Mouse (Mus musculus) NIH3T3 (cell line): ENCODE data around the gene Mllt3.
"Not testable (repeated sequence)": the region's sequence is repeated elsewhere in the genome, so short reads cannot be mapped to it uniquely, and the experiment has no call there.

Experiments
- DNase-seq: peaks from one replicate; pipeline ENCODE4 v3.0.0-alpha.2; 2012; ENCODE audit warnings: low read depth

Gene Mllt3

DNA sequence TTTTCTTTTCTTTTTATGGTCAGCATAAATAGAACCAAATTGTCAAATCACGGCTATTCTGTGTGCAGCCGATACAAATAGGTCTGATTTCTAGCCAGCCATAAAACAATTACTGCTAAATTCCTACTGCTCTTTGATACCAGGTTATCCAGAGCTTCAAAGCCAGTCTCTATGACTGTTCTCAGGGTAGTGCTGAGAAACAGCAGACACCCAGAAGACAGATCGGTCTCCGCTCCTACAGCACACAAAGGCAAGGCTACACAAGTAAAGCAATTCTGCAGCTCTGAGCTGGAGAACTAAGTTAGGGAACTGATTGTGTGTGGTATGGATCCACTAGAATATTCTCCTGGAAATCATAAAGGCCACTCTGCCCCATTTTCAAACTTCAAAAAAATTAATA, 20.4 kb downstream of the Mllt3 start:
- no peak for DNase-seq

DNA sequence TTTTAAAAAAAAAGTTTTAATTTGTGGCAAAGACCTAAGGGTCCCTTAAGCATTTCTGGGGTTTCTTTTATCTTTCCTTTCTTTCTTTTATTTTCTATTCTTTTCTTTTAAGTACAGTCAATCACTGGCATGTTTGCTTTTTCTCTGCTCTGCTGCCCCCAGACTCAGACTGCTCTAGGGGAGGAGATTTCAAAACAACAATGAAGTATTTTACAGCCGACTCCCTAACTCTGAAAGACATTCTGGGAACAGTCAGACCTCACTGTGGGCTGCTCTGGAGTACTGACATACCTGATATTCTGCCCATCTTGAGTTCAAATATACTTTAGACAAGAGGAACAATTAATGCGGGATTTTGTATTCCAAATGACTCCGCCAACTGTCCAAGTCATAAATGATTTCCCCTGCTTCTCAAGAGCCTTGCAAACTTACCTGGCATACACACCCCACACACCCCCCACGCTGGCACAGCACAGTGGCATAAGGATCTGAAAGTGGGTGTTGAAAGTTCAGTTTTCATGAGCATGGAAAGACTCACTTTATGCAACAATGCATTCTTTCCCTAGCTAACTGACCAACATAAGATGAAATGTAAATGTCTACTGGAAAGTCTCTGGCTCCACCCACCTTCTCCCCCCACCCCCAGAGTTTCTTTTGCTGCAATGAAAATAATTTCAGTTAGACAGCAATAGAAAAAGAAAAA, 21.1 kb downstream of the Mllt3 start:
- no peak for DNase-seq

DNA sequence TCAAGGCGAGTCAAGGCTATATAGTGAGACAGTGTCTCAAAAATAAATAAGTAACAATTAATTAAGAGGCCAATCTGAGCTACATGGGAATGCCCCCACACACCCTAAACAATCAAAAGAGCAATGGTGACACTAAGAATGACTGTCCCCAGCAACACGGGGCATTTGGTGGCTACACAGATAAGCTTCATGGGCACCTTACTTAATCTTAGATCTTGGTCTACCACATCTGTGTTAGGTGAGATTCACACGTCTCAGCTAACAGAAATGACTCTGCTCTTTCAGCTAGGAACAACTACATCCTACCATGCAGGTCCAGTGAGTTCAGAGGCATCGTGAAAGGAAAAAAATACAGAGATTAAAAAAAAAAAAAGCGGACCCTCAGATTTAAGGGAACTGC, 22.7 kb downstream of the Mllt3 start:
- DNase-seq, result no peak

DNA sequence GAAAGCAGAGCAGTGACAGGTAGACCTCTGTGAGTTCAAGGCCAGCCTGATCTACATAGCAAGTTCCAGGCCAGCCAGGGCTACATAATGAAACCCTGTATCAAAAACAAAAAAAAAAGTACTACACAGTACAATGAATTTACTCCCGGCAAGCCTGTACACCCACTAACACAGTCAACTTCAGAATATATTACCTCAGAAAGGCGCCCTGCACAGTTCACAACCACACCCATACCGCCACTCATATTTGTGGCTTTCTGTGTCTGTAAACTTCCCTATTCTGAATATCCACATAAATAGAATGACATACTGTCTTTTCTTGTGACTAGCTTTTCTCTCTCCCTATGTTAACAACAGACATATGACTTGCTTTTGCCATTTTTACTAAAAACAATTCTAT, 27.4 kb downstream of the Mllt3 start:
- no peak for DNase-seq

DNA sequence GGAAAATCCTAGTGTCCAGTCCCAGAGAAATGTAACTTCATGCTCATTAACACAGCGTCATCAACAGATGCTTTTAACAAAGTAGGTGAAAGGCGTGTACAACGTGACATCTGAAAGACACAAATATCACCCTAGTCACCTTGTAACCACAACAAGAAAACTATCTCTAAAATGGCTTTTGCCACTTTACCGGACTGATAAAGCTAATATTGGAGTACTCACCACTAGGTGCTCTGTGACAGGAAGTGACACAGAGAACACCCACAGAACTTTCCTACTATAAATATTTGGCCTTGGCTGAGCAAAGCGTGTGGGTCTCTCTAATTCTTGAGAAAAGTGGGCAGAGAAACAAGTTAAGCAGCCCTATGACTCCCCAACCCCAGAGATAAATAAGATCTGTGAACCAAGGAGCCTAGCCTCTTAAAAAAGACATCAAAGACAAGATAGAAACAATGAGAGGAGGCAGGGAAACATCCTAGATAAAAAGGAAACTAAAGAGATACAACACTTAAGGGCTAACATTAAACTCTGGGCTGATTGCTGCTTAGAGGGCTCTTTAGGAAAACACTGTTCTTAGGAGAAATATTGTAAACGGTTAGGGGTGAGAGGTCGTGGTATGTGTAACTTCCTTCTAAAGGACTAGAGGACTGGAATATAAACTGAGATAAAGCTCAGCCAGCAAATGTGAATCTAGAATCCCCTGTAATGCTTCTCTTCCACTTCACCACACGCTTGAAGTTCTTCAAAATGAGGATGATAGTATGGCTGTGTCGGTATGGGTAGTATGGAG, 29.8 kb downstream of the Mllt3 start:
- DNase-seq, result no peak

DNA sequence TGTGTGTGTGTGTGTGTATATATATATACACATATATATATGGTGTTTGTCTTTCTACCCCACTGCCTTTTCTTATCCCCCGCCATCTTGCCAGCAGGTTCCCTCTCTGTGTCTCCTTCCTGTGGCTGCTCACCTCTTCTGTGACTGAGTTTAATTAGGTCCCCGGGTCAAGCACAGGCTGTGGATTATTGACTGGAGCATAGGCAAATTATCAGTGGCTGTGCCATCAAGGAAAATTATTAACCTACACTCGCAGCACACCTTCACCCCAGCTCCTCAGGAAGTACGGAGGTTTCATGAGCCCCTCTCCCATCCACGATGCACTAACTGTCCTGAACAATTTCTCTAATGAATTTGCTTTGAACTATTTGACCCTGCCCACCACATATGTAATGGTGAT, 41.5 kb downstream of the Mllt3 start:
- DNase-seq, result no peak

DNA sequence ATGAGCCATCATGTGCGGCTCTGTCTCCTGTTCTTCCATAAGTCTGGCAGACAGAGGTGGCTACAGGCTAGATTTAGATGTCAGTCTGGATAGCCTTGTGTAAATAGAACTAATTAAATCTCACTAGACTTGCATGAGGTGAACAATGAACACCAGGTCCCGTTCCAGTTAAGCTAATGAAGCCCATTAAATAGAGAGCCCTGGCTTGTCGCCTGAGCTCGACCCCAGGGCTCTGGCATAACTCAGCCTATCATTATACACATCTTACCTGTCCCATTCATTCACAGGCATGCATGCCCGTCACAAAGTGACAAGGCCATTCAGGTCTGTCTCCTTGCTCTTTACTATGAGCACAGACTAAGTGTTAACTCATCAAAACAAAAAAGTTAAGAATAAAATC, 42.2 kb downstream of the Mllt3 start:
- no peak for DNase-seq

DNA sequence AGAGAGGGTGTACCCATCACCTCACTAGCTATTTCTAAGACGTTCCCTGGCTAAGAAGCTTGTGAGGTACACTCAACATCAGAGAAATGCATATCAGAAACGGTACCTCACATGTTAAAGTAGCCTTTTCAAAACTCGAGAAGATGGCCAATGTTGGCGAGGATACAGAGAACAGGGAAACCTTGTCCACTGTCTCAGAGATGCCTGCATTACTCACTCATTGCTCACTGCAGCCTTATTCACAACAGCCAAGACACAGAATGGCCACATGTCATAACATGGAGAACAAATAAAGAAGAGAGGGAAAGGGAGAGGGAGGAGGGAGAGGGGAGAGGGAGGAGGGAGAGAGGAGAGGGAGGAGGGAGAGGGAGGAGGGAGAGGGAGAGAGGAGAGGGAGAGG, 47.9 kb downstream of the Mllt3 start:
- DNase-seq, result peak; percentile 78

DNA sequence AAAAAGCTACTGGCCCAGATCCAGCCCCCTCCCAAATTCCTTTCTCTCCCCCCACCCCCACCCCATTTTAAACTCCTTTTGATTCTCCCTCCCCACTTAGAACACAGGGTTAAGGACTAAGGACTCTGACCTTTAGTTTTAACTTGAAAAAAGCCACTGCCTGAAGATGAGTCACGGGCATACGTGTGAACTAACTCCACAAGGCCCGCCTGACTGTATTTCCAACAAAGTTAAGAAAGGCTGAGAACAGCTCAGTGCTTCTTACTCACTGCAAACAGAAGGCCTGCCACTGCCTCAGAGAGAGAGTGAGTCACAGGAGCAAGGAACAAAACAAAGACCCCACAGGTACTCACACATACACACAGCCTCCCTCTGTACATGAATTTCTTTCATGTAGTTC, 48.6 kb downstream of the Mllt3 start:
- peak; percentile 86 for DNase-seq

DNA sequence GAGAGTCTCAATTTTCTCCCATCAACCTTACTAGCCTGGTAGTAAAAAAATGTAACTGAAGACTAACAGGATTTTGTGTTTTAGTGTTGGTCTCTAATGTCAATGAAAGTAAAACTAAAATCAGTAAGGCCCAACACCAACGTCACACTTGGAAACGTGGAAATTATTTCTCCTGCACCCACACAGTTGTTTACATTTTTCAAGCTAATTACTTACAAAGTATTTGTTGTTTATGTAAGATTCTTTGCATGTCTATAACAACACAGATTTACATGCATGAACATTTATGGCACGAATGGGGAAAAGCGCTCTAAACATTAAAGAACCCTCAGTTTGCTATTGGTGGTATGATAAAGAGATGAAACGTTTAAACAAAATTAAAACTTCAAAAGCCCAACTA, 49.1 kb downstream of the Mllt3 start:
- no peak for DNase-seq

DNA sequence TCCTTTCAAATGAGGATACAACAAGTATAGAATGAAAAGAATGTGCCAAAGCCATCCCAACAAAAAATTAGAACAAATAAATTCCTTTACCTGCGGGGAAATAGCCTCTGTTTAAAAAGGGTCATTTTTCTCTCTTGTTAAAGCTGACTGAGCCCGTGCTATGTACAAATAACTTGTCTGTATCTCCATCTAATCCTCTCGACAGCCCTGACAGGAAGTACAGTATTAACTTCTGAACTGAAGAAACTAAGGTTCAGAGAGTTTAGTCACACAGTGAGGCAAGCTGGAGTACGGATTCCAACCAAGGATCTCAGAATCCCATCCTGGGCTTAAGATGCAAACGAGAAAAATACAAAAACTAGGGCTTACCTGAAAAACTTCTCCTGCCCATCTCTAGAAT, 50.6 kb downstream of the Mllt3 start:
- no peak for DNase-seq

DNA sequence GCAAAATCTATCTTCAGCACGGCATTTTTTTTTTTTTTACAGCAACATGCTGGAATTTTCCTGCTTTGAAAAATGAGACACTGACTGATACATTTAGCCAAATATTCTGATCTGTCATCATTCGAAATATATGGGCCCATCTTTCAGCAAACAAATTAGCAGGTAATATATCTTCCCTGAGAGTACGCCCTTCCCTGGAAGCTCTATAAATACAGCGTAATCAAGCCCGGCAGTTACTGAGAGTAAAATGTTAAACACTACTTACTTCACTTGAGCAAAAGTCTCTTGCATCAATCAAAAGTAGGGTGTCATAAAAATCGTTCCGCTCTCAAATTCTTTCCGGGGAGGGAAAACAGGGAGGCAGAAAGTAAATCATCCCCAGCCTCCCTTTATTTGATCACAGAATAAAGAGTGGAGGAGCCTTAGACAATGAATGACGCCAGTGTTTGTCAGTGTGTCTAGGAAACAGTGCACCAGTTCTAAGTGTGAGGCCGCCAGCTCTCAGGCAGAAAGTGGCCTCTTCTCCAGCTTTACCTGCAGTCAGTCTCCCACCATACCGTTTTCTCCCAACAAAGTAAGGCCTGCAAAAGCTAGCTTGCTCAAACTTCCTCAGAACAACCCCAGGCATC, 55.2 kb downstream of the Mllt3 start:
- DNase-seq, result peak; percentile 39

DNA sequence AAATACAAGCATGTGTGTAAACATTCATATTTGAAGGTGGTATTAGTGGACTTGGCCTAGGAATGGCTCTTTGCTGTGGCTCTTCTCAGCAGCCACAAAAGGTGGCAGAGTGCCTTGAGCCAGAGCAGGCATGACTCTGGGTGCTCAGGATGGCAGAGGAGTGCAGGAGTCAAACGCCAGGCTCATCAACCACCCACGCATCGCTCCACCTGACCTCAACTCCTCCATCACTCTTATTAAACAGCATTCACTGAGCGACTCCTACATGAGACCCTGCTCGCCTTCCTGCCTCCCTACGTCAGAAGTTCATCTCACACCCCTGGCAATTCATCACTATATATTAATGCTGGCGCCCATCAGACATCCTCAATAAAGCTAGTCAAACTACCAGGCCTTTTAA, 67.3 kb downstream of the Mllt3 start:
- no peak for DNase-seq

DNA sequence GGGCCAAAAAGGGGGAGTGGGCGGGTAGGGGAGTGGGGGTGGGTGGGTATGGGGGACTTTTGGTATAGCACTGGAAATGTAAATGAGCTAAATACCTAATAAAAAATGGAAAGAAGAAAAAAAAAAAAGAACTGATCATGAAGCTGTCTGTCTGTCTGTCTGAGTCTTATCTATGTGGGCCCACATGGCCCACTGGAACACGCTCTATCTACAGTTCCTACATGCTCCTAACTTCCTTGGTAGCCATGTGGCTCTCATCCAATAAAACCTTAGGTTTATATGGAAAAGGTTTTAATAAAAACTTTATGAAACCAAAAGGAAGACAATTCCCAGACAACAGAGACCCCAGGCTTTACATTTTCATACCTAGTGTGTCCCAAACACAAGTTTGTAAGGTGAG, 68.3 kb downstream of the Mllt3 start:
- not testable (repeated sequence) for DNase-seq

DNA sequence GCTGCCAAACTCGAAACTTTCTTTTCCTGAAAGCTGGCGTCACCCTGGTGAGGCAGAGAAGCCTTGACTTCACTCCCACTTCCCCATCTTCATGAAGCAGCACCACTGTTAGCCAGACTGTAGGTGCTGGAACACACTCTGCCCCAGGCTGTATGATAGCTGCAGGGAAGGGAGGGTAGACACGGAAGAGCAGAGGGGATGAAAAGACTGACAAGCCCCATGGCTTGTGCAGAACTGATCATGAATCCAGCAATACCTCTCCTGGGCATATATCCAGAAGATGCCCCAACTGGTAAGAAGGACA, 69.4 kb downstream of the Mllt3 start:
- no peak for DNase-seq

DNA sequence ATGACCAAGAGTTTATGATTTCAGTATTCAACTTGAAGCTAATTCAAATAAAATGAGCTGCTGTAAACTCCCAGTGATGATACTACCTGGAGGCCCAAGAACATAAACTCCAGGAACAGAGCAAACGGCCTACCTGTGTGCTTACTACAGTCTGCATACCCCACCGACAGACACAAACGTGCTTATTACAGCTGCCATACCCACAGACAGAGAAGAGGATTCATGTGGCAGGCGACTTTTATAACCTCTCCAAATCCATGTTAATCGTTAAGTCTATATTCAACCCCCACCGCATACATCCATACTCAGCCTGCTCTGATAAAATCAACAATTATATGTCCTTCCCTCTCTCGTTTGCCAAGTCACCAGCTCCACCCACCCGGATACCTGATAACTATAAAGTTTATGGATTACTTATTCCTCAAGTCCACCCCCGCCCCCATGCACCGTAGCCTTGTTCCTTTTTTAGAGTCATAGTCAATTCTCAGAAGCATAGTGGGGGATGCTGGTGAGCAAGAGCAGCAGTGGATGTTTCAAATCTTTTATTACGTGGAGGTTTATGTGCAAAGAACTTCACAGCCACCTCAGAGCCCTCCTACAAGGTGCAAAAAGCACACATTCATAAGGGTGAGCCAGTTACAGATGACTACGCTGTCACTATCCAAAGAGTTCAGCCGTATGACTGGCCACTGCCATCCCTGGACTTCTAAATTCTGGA, 70.0 kb downstream of the Mllt3 start:
- no peak for DNase-seq

DNA sequence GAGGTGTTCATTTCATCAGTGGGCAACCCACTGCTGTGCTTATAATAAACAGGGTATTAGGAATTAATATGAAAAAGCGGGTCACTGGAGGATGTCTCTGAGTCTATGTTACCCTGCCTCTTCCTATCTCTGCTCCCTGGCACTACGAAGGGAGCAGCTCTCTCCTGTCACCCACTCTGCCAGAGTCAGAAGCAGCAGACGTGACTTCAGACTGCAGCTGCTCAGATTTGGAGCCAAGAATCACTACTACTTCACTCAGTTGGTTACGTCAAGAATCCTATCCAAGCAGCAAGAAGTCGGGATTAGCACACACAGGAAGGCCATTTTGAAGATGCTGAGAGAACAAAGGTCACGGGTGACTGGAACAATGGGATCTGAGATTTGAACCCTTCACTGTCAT, 71.3 kb downstream of the Mllt3 start:
- DNase-seq, result no peak

DNA sequence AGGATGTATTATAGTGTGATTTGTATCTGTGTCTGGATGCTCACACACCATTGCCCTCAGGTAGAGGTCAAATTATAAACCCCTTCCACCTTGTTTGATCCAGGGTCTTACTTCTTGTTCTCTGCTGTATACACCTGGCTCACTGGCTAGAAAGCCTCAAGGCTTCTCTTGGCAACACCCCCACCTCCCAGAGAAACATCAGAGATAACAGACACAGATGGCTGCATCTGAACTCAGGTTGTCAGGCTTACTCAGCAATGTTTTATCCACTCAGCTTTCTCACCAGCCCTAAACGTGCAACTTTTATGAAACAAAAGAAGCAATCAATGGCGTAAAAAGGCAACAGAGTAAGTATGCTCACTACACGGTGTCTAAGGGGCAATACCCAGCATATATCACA, 75.3 kb downstream of the Mllt3 start:
- DNase-seq, result no peak

DNA sequence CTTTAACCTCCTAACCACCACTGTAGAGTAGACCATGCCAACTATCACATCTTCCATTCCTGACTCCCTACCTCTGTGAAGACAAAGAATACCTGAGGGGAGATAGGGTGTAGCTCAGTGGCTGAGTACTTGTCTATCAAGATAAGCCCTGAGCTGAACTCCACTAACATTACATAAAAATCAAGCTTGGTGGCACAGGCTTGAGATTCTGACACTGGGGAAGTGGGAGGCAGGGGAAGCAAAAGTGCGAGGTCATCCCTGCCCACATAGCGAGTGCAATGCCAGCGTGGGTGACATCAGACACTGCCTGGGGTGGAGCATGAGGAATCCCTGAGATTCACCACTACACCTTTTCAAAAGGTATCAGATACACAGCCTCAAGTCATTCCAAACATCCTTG, 76.0 kb downstream of the Mllt3 start:
- no peak for DNase-seq

DNA sequence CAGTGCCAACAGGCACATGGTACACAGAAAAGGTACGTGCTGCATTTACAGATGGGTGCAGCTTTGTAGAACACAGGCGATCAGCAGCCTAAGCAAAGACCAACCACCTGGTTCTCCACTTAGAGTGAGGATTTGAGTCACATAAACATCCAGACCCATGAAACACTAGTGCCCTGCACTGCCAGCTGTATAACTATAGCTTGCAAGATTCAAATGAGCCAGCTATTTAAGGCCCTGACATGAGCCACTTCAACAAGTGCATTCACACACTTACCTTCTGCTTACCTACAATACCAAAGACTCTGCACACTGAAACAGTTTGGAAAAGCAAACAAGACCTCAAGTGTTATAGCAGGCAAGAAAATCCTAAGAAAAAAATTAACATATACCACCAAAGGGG, 78.0 kb downstream of the Mllt3 start:
- no peak for DNase-seq

DNA sequence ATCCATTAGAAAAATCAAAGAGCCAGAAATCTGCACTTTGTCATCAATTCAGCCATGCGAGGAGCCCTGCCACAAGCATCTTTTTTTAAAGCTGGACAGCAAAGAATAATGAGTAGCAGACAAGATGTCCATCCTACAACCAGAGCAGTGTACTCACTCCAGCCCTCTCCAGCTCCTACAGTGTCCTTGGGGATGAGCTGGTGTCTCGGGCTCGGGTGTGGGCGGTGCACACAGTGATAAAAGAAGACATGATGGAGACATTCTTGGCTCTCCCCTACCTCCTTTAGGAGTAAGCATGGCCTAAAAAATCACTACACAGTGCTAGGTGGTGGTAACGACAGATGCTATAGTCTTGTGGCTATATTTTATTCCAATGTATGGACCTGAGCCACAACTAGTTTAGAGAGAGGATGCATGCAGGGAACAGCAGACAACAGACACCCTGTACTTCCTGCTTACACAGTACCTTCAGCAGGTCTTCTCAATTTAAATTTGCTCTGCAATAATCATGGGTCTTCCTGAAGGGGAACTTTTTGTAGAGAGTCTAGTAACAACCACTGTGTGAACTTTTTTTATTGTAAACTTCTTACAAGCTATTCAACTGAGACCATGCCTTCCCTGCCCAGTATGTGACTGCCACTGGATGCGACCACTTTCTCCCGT, 78.6 kb downstream of the Mllt3 start:
- DNase-seq, result no peak

DNA sequence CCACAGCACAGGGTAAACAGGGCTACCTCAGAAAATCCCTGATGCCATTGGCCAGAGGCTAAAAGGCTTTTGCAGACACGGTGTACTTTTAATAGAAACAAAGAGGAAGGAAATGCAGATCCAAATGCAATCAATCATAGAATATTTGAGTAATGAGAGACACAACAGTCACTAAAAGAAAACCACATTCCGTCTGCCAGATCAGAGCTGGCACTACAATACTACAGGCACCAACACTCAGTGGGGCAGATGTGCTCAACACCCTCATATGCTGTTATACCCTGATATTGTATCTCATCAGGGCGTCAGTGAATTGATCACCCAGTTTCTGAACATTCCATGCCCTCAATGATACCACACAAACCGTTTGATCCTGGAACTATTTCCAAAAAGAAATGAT, 79.4 kb downstream of the Mllt3 start:
- DNase-seq, result no peak
